Mouse (Mus musculus): Measurements from ENCODE around the gene Camk2b.

DNA sequence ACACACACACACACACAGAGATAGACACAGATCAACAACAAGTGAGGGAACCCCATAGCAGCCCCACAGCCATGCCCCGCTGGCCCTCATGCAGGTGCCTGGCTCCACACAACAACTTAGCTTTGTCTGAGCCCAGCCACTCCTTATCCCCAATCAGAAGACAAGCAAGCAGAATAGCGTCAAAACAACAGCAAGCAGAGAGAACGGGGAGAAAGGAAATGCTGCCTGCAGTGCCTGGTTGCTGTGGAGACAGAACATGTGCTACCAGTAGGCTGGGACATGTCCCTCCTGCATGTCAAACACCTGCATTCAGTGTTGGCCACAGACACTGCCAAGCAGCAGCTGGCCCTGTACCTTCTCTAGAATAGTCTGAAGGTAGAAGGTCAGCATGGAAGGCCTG lies 41.6 kb upstream of the Camk2b start:
- TF ChIP-seq POLR2A (IDR thresholded peaks at IDR 0.05; ENCODE audit: control insufficient read depth, low read depth, low read length) = no peak
- no peak for TF ChIP-seq CTCF (IDR thresholded peaks at IDR 0.05; ENCODE audit: control insufficient read depth, insufficient read depth, insufficient replicate concordance, low read depth, low read length)
